In the genomic region with DNA sequence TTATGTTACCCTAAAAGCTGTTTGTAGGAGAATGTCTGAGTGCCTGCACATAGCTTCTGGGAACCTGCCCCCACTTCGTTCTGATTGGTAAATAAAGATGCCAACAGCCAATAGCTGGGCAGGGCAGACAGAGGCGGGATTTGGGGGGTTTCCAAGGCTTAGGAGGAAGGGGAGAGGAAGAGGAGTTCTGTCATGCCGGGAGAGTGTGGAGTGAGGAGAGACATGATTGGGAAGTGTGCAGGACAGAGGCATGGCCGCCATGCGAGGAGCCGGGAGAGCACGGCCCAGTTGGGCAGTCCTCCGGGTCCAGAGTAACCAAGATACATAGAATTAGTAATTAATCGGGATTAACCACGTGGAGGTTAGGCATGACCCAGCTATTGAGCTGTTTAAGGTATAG, we compare ENCODE assay signal across 25 mouse cellular contexts.
"Had no signal": no experiment of that assay in that cellular context is flagged by ENCODE, and none has a peak within 500 bp of the region (broad histone marks: within the 10 kb centered on the region; RNA-seq: fewer than 3 reads in every experiment).

No protein-coding gene starts in this region.

- H3K9ac ChIP-seq: limb, embryonic 13.5 days; liver, embryonic 12.5 days; liver, embryonic 15.5 days; midbrain, embryonic 13.5 days; neural tube, embryonic 13.5 days had no signal

- H3K9me3 ChIP-seq: limb, embryonic 10.5 days; limb, embryonic 13.5 days; liver, embryonic 12.5 days; liver, embryonic 15.5 days; midbrain, embryonic 10.5 days; neural tube, embryonic 13.5 days had no signal

- H3K4me2 ChIP-seq: limb, embryonic 13.5 days; liver, embryonic 12.5 days; liver, embryonic 15.5 days; midbrain, embryonic 13.5 days; neural tube, embryonic 13.5 days had no signal

- H3K27me3 ChIP-seq: liver, embryonic 15.5 days; megakaryocyte, embryonic 14.5 days had no signal

- ATAC-seq: intestine, postnatal 0 days; liver, embryonic 12.5 days; midbrain, embryonic 13.5 days; midbrain, embryonic 16.5 days had no signal

- DNase-seq: kidney, adult 2 months; kidney, postnatal 25 days; layer of hippocampus, adult 9-11 months; liver; lung, adult 18-20 months; lung, postnatal 36 days; retina, postnatal 1 day; right cerebral cortex, postnatal 25 days; spleen, adult 18-20 months; thymus, adult 2 months; thymus, postnatal 14 days; thymus, postnatal 4 days had no signal

- H3K4me3 ChIP-seq: layer of hippocampus, adult 2 months; limb, embryonic 10.5 days; limb, embryonic 13.5 days; liver, embryonic 12.5 days; liver, embryonic 15.5 days; megakaryocyte, embryonic 14.5 days; midbrain, embryonic 10.5 days; midbrain, embryonic 13.5 days; myocyte; neural tube, embryonic 13.5 days had no signal

- H3K4me1 ChIP-seq: liver, embryonic 15.5 days; megakaryocyte, embryonic 14.5 days; midbrain, embryonic 13.5 days had no signal

- H3K27ac ChIP-seq: kidney, postnatal 0 days; layer of hippocampus, adult 2 months; limb, embryonic 10.5 days; limb, embryonic 13.5 days; liver, embryonic 12.5 days; liver, embryonic 15.5 days; midbrain, embryonic 10.5 days; midbrain, embryonic 13.5 days; neural tube, embryonic 13.5 days had no signal

- H3K36me3 ChIP-seq: limb, embryonic 10.5 days; limb, embryonic 13.5 days; liver, embryonic 12.5 days; liver, embryonic 15.5 days; midbrain, embryonic 13.5 days; neural tube, embryonic 13.5 days had no signal
